Mouse (Mus musculus) neural tube, embryonic 13.5 days (tissue): ENCODE data around the gene Hmgn1. TPM values are rescaled to one million over a fixed set of nuclear protein-coding genes. Genes with fewer than 3 reads are reported as not detected.
"Not testable (repeated sequence)": the region's sequence is repeated elsewhere in the genome, so short reads cannot be mapped to it uniquely, and the experiment has no call there.

ENCODE experiments used
- ATAC-seq: fragments of 200-750 bp; cut with Nextera tagmentation; 2 replicates; pipeline ENCODE4 v1.8.0; 2017; ENCODE audit warnings: low read depth, mild to moderate bottlenecking, moderate TSS enrichment, moderate library complexity
- H3K27ac ChIP-seq: fragments of 300-500 bp; sonication (generic); replicated peaks from 2 replicates; pipeline ENCODE4 v1.5.1; 2015; ENCODE audit warnings: moderate library complexity, mild to moderate bottlenecking, inconsistent platforms
- H3K27me3 ChIP-seq: fragments of 300-500 bp; sonication (generic); 2 replicates; pipeline ENCODE4 v1.6.1; 2015; ENCODE audit warnings: mild to moderate bottlenecking, inconsistent platforms
- H3K36me3 ChIP-seq: fragments of 300-500 bp; sonication (generic); 2 replicates; pipeline ENCODE4 v1.6.1; 2015; ENCODE audit warnings: mild to moderate bottlenecking, inconsistent platforms
- H3K4me1 ChIP-seq: fragments of 300-500 bp; sonication (generic); replicated peaks from 2 replicates; pipeline ENCODE4 v1.6.1; 2015; ENCODE audit warnings: inconsistent platforms
- H3K4me2 ChIP-seq: fragments of 300-500 bp; sonication (generic); 2 replicates; pipeline ENCODE4 v1.6.1; 2015; ENCODE audit warnings: inconsistent platforms, mild to moderate bottlenecking, moderate library complexity
- H3K4me3 ChIP-seq: fragments of 300-500 bp; sonication (generic); 2 replicates; pipeline ENCODE4 v1.5.1; 2015; ENCODE audit warnings: mild to moderate bottlenecking, inconsistent platforms
- H3K9ac ChIP-seq: fragments of 300-500 bp; sonication (generic); 2 replicates; pipeline ENCODE4 v1.6.1; 2015; ENCODE audit warnings: moderate library complexity, mild to moderate bottlenecking, inconsistent platforms
- H3K9me3 ChIP-seq: fragments of 300-500 bp; sonication (generic); 2 replicates; pipeline ENCODE4 v1.6.1; 2016; ENCODE audit warnings: inconsistent platforms
- WGBS: fragments of 180-500 bp; shearing (Covaris S2); methylation state at CpG from one replicate; pipeline ENCODE4 v1.1.7; 2015; 5-methylcytosine and 5-hydroxymethylcytosine counted together
- polyA plus RNA-seq: library from polyadenylated mRNA; unstranded; fragments of >200 nt; fragmentation: Nextera tagmentation; extraction: Ambion mirVana; gene quantifications from 2 replicates; pipeline ENCODE4 v1.2.1, GENCODE M21; 2015

Gene Hmgn1
- polyA plus RNA-seq, 1 experiment from 2014 or later: 441 TPM

- Histone ChIP-seq H3K4me1 (peaks cover 34% of the 10 kb centered on the region), H3K36me3 (peaks cover 35% of the 10 kb centered on the region), H3K27ac (no peak overlapping the region), H3K4me3 (no peak overlapping the region), H3K4me2 (no peak overlapping the region), H3K9me3 (no peaks in the 10 kb centered on the region), H3K9ac (no peak overlapping the region), H3K27me3 (no peaks in the 10 kb centered on the region)
- WGBS: 91% methylated on average over 2 of the region's 2 CpGs
- ATAC-seq: no peak
These were observed 26.9 kb upstream of the Hmgn1 start for GRCm38 (mm10) chr16:96154476-96154875.

- no peak overlapping the region for H3K4me2 ChIP-seq
- no peaks in the 10 kb centered on the region for H3K9me3 ChIP-seq
- WGBS: 26% methylated on average over 9 of the region's 9 CpGs
- peaks cover 13% of the 10 kb centered on the region for H3K4me1 ChIP-seq
- no peaks in the 10 kb centered on the region for H3K27me3 ChIP-seq
- peak; percentile 36; the same call in 1 of the 2 replicates for ATAC-seq
- no peak overlapping the region for H3K27ac ChIP-seq
- H3K9ac ChIP-seq: 0 out of 2 replicates have a peak overlapping the region, but pooled peaks have one; percentile 17
- H3K36me3 ChIP-seq: peaks cover 35% of the 10 kb centered on the region
- no peak overlapping the region for H3K4me3 ChIP-seq
These were observed 24.0 kb upstream of the Hmgn1 start for GRCm38 (mm10) chr16:96151551-96151950.

- 75% methylated on average over 4 of the region's 4 CpGs for WGBS
- ATAC-seq: no peak
- H3K9ac ChIP-seq: no peak overlapping the region
- no peak overlapping the region for H3K27ac ChIP-seq
- no peak overlapping the region for H3K4me3 ChIP-seq
- no peaks in the 10 kb centered on the region for H3K27me3 ChIP-seq
- H3K36me3 ChIP-seq: peaks cover 32% of the 10 kb centered on the region
- H3K4me2 ChIP-seq: no peak overlapping the region
- H3K9me3 ChIP-seq: no peaks in the 10 kb centered on the region
- H3K4me1 ChIP-seq: peaks cover 15% of the 10 kb centered on the region
These were observed 23.5 kb upstream of the Hmgn1 start for GRCm38 (mm10) chr16:96150995-96151394.

GRCm38 (mm10) chr16:96149311-96149710, 21.8 kb upstream of the Hmgn1 start:
- 80% methylated on average over 9 of the region's 9 CpGs for WGBS
- no peak overlapping the region for H3K4me3 ChIP-seq
- ATAC-seq: no peak

GRCm38 (mm10) chr16:96148834-96149233, 21.3 kb upstream of the Hmgn1 start:
- 82% methylated on average over 6 of the region's 6 CpGs for WGBS
- H3K9ac ChIP-seq: no peak overlapping the region

More at GRCm38 (mm10) chr16:96149311-96149710, 21.8 kb upstream of the Hmgn1 start:
- no peak overlapping the region for H3K9ac ChIP-seq
- peaks cover 23% of the 10 kb centered on the region for H3K36me3 ChIP-seq
- H3K9me3 ChIP-seq: no peaks in the 10 kb centered on the region
- H3K27ac ChIP-seq: no peak overlapping the region
- H3K4me2 ChIP-seq: no peak overlapping the region
- peaks cover 18% of the 10 kb centered on the region for H3K4me1 ChIP-seq
- no peaks in the 10 kb centered on the region for H3K27me3 ChIP-seq

GRCm38 (mm10) chr16:96145814-96146213, 18.3 kb upstream of the Hmgn1 start:
- H3K4me1 ChIP-seq: peaks cover 18% of the 10 kb centered on the region
- H3K4me2 ChIP-seq: peak overlapping the region; percentile 82
- ATAC-seq: peak; percentile 17; the same call in 1 of the 2 replicates
- peak overlapping the region; percentile 92 for H3K4me3 ChIP-seq
- H3K27me3 ChIP-seq: peaks cover 4% of the 10 kb centered on the region
- 0% methylated on average over 5 of the region's 5 CpGs for WGBS
- no peaks in the 10 kb centered on the region for H3K9me3 ChIP-seq
- peak overlapping the region; percentile 89 for H3K9ac ChIP-seq
- peak overlapping the region; percentile 81 for H3K27ac ChIP-seq
- H3K36me3 ChIP-seq: no peaks in the 10 kb centered on the region

More at GRCm38 (mm10) chr16:96148834-96149233, 21.3 kb upstream of the Hmgn1 start:
- H3K4me3 ChIP-seq: no peak overlapping the region
- no peak overlapping the region for H3K4me2 ChIP-seq
- peaks cover 18% of the 10 kb centered on the region for H3K36me3 ChIP-seq
- peaks cover 18% of the 10 kb centered on the region for H3K4me1 ChIP-seq
- no peaks in the 10 kb centered on the region for H3K9me3 ChIP-seq
- no peak overlapping the region for H3K27ac ChIP-seq
- no peak for ATAC-seq
- H3K27me3 ChIP-seq: no peaks in the 10 kb centered on the region

GRCm38 (mm10) chr16:96145110-96145800, 17.7 kb upstream of the Hmgn1 start, which contains the start of gene Wrb:
Gene Wrb, plus strand, starts transcription at chr16:96145407.
- under 1% methylated on average over 68 of the region's 68 CpGs for WGBS

GRCm38 (mm10) chr16:96144748-96145109, 17.2 kb upstream of the Hmgn1 start:
- H3K9ac ChIP-seq, H3K9me3 ChIP-seq, H3K27ac ChIP-seq, H3K36me3 ChIP-seq, H3K27me3 ChIP-seq: not testable (repeated sequence)
- Histone ChIP-seq H3K4me2 (0 out of 2 replicates have a peak overlapping the region, but pooled peaks have one; percentile 14), H3K4me3 (peak overlapping the region; percentile 92), H3K4me1 (peaks cover 18% of the 10 kb centered on the region)
- ATAC-seq: peak; percentile 75
- WGBS: 24% methylated on average over 6 of the region's 6 CpGs

More at GRCm38 (mm10) chr16:96145110-96145800, 17.7 kb upstream of the Hmgn1 start, which contains the start of gene Wrb:
- Histone ChIP-seq H3K9me3 (no peaks in the 10 kb centered on the region), H3K4me3 (peak within 1 kb of the TSS; percentile 92), H3K4me2 (peak within 1 kb of the TSS; percentile 82), H3K36me3 (no peaks in the 10 kb centered on the region), H3K4me1 (peaks cover 18% of the 10 kb centered on the region), H3K9ac (peak within 1 kb of the TSS; percentile 89), H3K27ac (peak within 1 kb of the TSS; percentile 81), H3K27me3 (peaks cover 4% of the 10 kb centered on the region)
- ATAC-seq: peak; percentile 96

GRCm38 (mm10) chr16:96128466-96128865, 937 bp upstream of the Hmgn1 start:
- WGBS: 4% methylated on average over 9 of the region's 9 CpGs
- Histone ChIP-seq H3K27ac (peak overlapping the region; percentile 99), H3K4me1 (peaks cover 40% of the 10 kb centered on the region), H3K9me3 (no peaks in the 10 kb centered on the region), H3K9ac (peak overlapping the region; percentile 77), H3K36me3 (peaks cover 30% of the 10 kb centered on the region), H3K4me3 (peak overlapping the region; percentile 96), H3K27me3 (no peaks in the 10 kb centered on the region), H3K4me2 (peak overlapping the region; percentile 60)
- ATAC-seq: no peak

- under 1% methylated on average over 48 of the region's 52 CpGs for WGBS
- ATAC-seq: peak; percentile 78
These were observed 257 bp downstream of the Hmgn1 start for GRCm38 (mm10) chr16:96127288-96127656.

GRCm38 (mm10) chr16:96126684-96127171, 801 bp downstream of the Hmgn1 start:
- 10% methylated on average over 19 of the region's 19 CpGs for WGBS
- H3K27me3 ChIP-seq: no peaks in the 10 kb centered on the region
- no peaks in the 10 kb centered on the region for H3K9me3 ChIP-seq
- peaks cover 46% of the 10 kb centered on the region for H3K36me3 ChIP-seq
- peak overlapping the region; percentile 99 for H3K27ac ChIP-seq
- ATAC-seq: no peak
- H3K4me2 ChIP-seq: peak overlapping the region; percentile 90
- peak overlapping the region; percentile 99 for H3K9ac ChIP-seq
- peak overlapping the region; percentile 96 for H3K4me3 ChIP-seq
- peaks cover 40% of the 10 kb centered on the region for H3K4me1 ChIP-seq

More at GRCm38 (mm10) chr16:96127288-96127656, 257 bp downstream of the Hmgn1 start:
- Histone ChIP-seq H3K27me3 (no peaks in the 10 kb centered on the region), H3K4me3 (peak overlapping the region; percentile 96), H3K36me3 (peaks cover 42% of the 10 kb centered on the region), H3K27ac (peak overlapping the region; percentile 99), H3K4me1 (peaks cover 40% of the 10 kb centered on the region), H3K9me3 (no peaks in the 10 kb centered on the region), H3K9ac (peak overlapping the region; percentile 99), H3K4me2 (peak overlapping the region; percentile 90)

GRCm38 (mm10) chr16:96120022-96120623, 7.4 kb downstream of the Hmgn1 start:
- Histone ChIP-seq H3K9ac (no peak overlapping the region), H3K4me2 (no peak overlapping the region), H3K4me3 (no peak overlapping the region), H3K27ac (no peak overlapping the region), H3K36me3 (peaks cover 71% of the 10 kb centered on the region), H3K27me3 (no peaks in the 10 kb centered on the region), H3K4me1 (peaks cover 17% of the 10 kb centered on the region), H3K9me3 (no peaks in the 10 kb centered on the region)
- ATAC-seq: no peak
- 77% methylated on average over 4 of the region's 4 CpGs for WGBS
